Mouse (Mus musculus): ENCODE measurements at regions not wholly inside any gene's neighbourhood (a gene's known extent, or its start where the extent isn't known, plus 50 kb on each side); places are given as distances from the start of the nearest gene placed in this dataset.

DNA sequence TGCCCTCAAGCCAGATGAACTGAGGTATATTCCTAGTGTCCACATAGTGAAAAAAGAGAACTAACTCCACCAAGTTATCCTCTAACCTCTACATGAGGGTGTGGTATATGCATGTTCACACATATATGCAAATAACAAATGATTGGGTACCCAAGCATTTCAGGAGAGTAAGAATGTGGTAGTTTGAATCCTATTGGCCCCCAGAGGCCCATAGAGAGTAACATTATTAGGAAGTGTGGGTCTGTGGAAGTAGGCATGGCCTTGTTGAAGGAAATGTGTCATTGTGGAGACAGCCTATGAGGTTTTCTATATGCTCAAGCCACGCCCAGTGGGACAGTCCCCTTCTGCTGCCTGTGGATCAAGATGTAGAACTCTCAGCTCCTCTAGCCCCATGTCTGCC is 125.6 kb upstream of the Mbnl1 start:
- no peak overlapping the region for H3K4me3 ChIP-seq (ENCODE audit: low read depth, low read length)
- no peaks in the 10 kb centered on the region for H3K4me1 ChIP-seq (ENCODE audit: insufficient read depth, low read depth, low read length)
- H3K36me3 ChIP-seq (replicated peaks): no peaks in the 10 kb centered on the region
- ATAC-seq (ENCODE audit: extremely low read depth, insufficient number of reproducible peaks, low FRiP score, poor library complexity, severe bottlenecking): no peak
- 0 out of 2 replicates have a peak, but pooled peaks cover 2% of the 10 kb centered on the region for H3K9me3 ChIP-seq (replicated peaks)
- peaks cover 9% of the 10 kb centered on the region; the same call in 1 of the 2 replicates for H3K27me3 ChIP-seq (ENCODE audit: insufficient read depth, low read length)
- TF ChIP-seq GATA2 (IDR thresholded peaks at IDR 0.05; ENCODE audit: borderline replicate concordance, low read depth, low read length) (no peak), POLR2AphosphoS5 (IDR thresholded peaks at IDR 0.05; ENCODE audit: insufficient replicate concordance, low read depth, low read length) (no peak), TAL1 (conservative IDR thresholded peaks at IDR 0.05; ENCODE audit: low read depth, low read length) (no peak), GATA1 (IDR thresholded peaks at IDR 0.05; ENCODE audit: borderline replicate concordance, low read length) (no peak), CTCF (IDR thresholded peaks at IDR 0.05; ENCODE audit: low read depth, low read length) (no peak)
- DNase-seq (ENCODE audit: low spot score): no peak

DNA sequence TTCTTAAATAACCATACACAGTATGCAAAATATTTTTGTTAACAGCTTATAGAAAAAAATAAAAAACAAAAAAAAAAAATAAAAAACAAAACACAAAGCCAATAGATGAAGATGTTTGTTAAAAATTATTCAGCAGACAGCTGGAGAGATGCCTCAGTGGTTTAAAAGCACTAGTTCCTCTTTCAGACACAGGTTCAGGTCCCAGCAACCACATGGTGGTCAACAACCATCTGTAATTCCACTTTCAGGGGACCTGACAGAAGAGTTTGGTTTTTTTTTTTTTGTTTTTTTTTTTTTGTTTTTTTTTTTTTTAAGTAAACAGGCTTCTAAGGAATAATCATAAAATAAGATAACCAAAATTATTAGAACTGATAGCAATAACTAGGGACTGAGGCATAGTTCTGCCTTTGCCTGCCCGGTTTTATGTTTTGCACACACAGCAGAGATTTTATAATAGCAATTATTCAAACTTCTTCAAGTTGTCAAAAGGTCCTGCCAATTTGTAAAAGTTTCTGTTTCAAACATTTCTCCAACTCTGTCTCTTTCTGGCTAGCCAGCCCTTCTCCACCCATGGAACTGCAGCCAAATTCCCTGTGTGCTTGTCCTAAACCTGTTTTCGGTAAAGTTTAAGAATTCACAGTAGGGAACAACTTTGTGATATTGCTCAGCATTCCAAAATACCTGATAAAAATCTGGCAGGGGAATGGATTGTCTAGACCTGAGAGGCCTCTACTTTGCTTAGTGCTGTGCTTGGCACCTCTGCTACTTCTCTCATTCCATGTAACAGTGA is 101.3 kb upstream of the Mbnl1 start:
- no peaks in the 10 kb centered on the region for H3K36me3 ChIP-seq (replicated peaks)
- H3K9me3 ChIP-seq (replicated peaks): no peaks in the 10 kb centered on the region
- ATAC-seq (ENCODE audit: extremely low read depth, insufficient number of reproducible peaks, low FRiP score, poor library complexity, severe bottlenecking) (no peak), DNase-seq (ENCODE audit: low spot score) (no peak)
- H3K4me3 ChIP-seq (ENCODE audit: low read depth, low read length): no peak overlapping the region
- TF ChIP-seq POLR2AphosphoS5 (IDR thresholded peaks at IDR 0.05; ENCODE audit: insufficient replicate concordance, low read depth, low read length) (no peak), GATA2 (IDR thresholded peaks at IDR 0.05; ENCODE audit: borderline replicate concordance, low read depth, low read length) (no peak), GATA1 (IDR thresholded peaks at IDR 0.05; ENCODE audit: borderline replicate concordance, low read length) (no peak)
- H3K4me1 ChIP-seq (ENCODE audit: insufficient read depth, low read depth, low read length): no peaks in the 10 kb centered on the region
- H3K27me3 ChIP-seq (ENCODE audit: insufficient read depth, low read length): no peaks in the 10 kb centered on the region; the same call in 1 of the 2 replicates

DNA sequence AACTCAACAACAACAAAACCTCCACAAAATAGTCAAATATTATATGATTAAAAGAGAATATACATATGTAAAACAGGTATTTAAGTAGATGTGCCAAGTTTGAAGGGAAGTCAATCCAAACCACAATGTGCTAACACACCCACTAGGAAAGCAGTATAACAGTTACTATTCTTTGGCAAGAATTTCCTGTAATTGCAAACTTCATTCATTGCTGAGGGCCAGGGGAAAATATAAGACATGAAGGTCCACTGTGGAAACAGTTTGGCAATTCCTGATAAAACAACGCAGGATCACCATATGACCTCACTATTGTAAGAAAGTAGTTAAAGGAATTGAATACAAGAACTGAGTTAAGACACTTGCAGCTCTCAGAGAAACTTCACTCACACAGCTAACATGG is 99.0 kb upstream of the Mbnl1 start:
- H3K27me3 ChIP-seq (ENCODE audit: insufficient read depth, low read length): no peaks in the 10 kb centered on the region; the same call in 1 of the 2 replicates
- no peak overlapping the region for H3K4me3 ChIP-seq (ENCODE audit: low read depth, low read length)
- no peak for TF ChIP-seq TAL1 (conservative IDR thresholded peaks at IDR 0.05; ENCODE audit: low read depth, low read length)
- TF ChIP-seq POLR2AphosphoS5 (IDR thresholded peaks at IDR 0.05; ENCODE audit: insufficient replicate concordance, low read depth, low read length): no peak
- no peak for TF ChIP-seq CTCF (IDR thresholded peaks at IDR 0.05; ENCODE audit: low read depth, low read length)
- no peak for TF ChIP-seq GATA1 (IDR thresholded peaks at IDR 0.05; ENCODE audit: borderline replicate concordance, low read length)
- no peak for TF ChIP-seq GATA2 (IDR thresholded peaks at IDR 0.05; ENCODE audit: borderline replicate concordance, low read depth, low read length)
- H3K36me3 ChIP-seq (replicated peaks): no peaks in the 10 kb centered on the region
- H3K9me3 ChIP-seq (replicated peaks): no peaks in the 10 kb centered on the region
- ATAC-seq (ENCODE audit: extremely low read depth, insufficient number of reproducible peaks, low FRiP score, poor library complexity, severe bottlenecking) (no peak), DNase-seq (ENCODE audit: low spot score) (no peak)
- no peaks in the 10 kb centered on the region for H3K4me1 ChIP-seq (ENCODE audit: insufficient read depth, low read depth, low read length)

GRCm38 (mm10) chr3:60388593-60388992 is 84.0 kb upstream of the Mbnl1 start:
- peaks cover 5% of the 10 kb centered on the region for H3K4me1 ChIP-seq (ENCODE audit: insufficient read depth, low read depth, low read length)
- no peak for DNase-seq (ENCODE audit: low spot score)
- no peak overlapping the region for H3K4me3 ChIP-seq (ENCODE audit: low read depth, low read length)
- no peaks in the 10 kb centered on the region for H3K36me3 ChIP-seq (replicated peaks)
- no peaks in the 10 kb centered on the region for H3K9me3 ChIP-seq (replicated peaks)
- ATAC-seq (ENCODE audit: extremely low read depth, insufficient number of reproducible peaks, low FRiP score, poor library complexity, severe bottlenecking): no peak
- no peak for TF ChIP-seq GATA1 (IDR thresholded peaks at IDR 0.05; ENCODE audit: borderline replicate concordance, low read length)
- no peak for TF ChIP-seq CTCF (IDR thresholded peaks at IDR 0.05; ENCODE audit: low read depth, low read length)
- no peak for TF ChIP-seq GATA2 (IDR thresholded peaks at IDR 0.05; ENCODE audit: borderline replicate concordance, low read depth, low read length)
- TF ChIP-seq POLR2AphosphoS5 (IDR thresholded peaks at IDR 0.05; ENCODE audit: insufficient replicate concordance, low read depth, low read length): no peak
- TF ChIP-seq TAL1 (conservative IDR thresholded peaks at IDR 0.05; ENCODE audit: low read depth, low read length): no peak
- H3K27me3 ChIP-seq (ENCODE audit: insufficient read depth, low read length): peaks cover 4% of the 10 kb centered on the region; the same call in 1 of the 2 replicates

DNA sequence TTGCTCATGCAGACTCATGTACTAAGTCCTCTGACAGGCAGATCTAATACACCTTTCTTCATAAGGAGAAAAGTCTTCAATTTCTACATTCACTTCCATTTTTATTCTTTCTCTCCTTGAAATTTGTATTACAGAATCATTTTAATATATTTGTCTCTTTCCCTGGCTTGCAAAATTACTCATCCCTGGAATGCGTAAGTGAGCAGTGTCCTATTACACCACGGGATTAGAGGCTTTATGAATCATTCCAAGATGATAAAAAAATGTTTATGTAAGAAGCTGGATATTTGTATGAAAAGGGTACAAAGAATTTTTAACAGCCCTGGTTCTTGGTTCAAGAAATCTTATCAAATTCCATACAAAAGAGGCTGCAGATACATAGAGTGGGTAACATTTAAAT is 83.6 kb upstream of the Mbnl1 start:
- DNase-seq (ENCODE audit: low spot score) (no peak), ATAC-seq (ENCODE audit: extremely low read depth, insufficient number of reproducible peaks, low FRiP score, poor library complexity, severe bottlenecking) (no peak)
- Histone ChIP-seq H3K9me3 (replicated peaks) (no peaks in the 10 kb centered on the region), H3K27me3 (ENCODE audit: insufficient read depth, low read length) (peaks cover 4% of the 10 kb centered on the region; the same call in 1 of the 2 replicates), H3K36me3 (replicated peaks) (no peaks in the 10 kb centered on the region), H3K4me3 (ENCODE audit: low read depth, low read length) (no peak overlapping the region), H3K4me1 (ENCODE audit: insufficient read depth, low read depth, low read length) (peaks cover 5% of the 10 kb centered on the region)
- TF ChIP-seq CTCF (IDR thresholded peaks at IDR 0.05; ENCODE audit: low read depth, low read length): no peak
- TF ChIP-seq GATA1 (IDR thresholded peaks at IDR 0.05; ENCODE audit: borderline replicate concordance, low read length): no peak
- no peak for TF ChIP-seq POLR2AphosphoS5 (IDR thresholded peaks at IDR 0.05; ENCODE audit: insufficient replicate concordance, low read depth, low read length)

GRCm38 (mm10) chr3:60395299-60395698 is 77.3 kb upstream of the Mbnl1 start:
- Histone ChIP-seq H3K9me3 (replicated peaks) (no peaks in the 10 kb centered on the region), H3K27me3 (ENCODE audit: insufficient read depth, low read length) (no peaks in the 10 kb centered on the region), H3K36me3 (replicated peaks) (no peaks in the 10 kb centered on the region), H3K4me1 (ENCODE audit: insufficient read depth, low read depth, low read length) (peaks cover 17% of the 10 kb centered on the region), H3K4me3 (ENCODE audit: low read depth, low read length) (no peak overlapping the region; the same call in 1 of the 2 replicates)
- TF ChIP-seq TAL1 (conservative IDR thresholded peaks at IDR 0.05; ENCODE audit: low read depth, low read length) (peak; percentile 56), CTCF (IDR thresholded peaks at IDR 0.05; ENCODE audit: low read depth, low read length) (no peak), GATA2 (IDR thresholded peaks at IDR 0.05; ENCODE audit: borderline replicate concordance, low read depth, low read length) (no peak)
- ATAC-seq (ENCODE audit: extremely low read depth, insufficient number of reproducible peaks, low FRiP score, poor library complexity, severe bottlenecking) (peak; percentile 82), DNase-seq (ENCODE audit: low spot score) (peak; percentile 6)
